8 mouse cellular contexts compared by ENCODE assay signal in genomic region chr2:39008350-39008851, GRCm38 (mm10). TPM values are rescaled to one million over a fixed set of nuclear protein-coding genes. Genes with fewer than 3 reads are reported as not detected.
A peak's percentile ranks its signal among the peaks of the same experiment; 100 is the strongest.
DNase-seq lines count a peak whose midpoint lies in the region; ATAC-seq and TF ChIP-seq lines count a peak whose summit lies in the region.

No protein-coding gene starts in this region.

- H3K27ac ChIP-seq in forebrain, embryonic 15.5 days (replicated peaks) = peak overlapping the region; percentile 93
- H3K27ac ChIP-seq in liver, embryonic 14.5 days = peak overlapping the region; percentile 69
- H3K27ac ChIP-seq in spleen, adult 2 months (ENCODE audit: insufficient read depth, low read length) = peak overlapping the region; percentile 92

- peak overlapping the region; percentile 71 for H3K9ac ChIP-seq in forebrain, embryonic 15.5 days (replicated peaks)
- peak overlapping the region; percentile 92 for H3K9ac ChIP-seq in liver, embryonic 14.5 days (replicated peaks)

- H3K27me3 ChIP-seq in forebrain, embryonic 15.5 days = no peaks in the 10 kb centered on the region
- H3K27me3 ChIP-seq in liver, embryonic 14.5 days (ENCODE audit: control insufficient read depth, insufficient read depth, low read length) = no peaks in the 10 kb centered on the region
- no peaks in the 10 kb centered on the region for H3K27me3 ChIP-seq in spleen, adult 2 months (ENCODE audit: control insufficient read depth, insufficient read depth, low read length)

- H3K9me3 ChIP-seq in forebrain, embryonic 15.5 days = no peaks in the 10 kb centered on the region
- H3K9me3 ChIP-seq in liver, embryonic 14.5 days (ENCODE audit: control insufficient read depth, low read length) = no peaks in the 10 kb centered on the region

- H3K36me3 ChIP-seq in forebrain, embryonic 15.5 days = peaks cover 10% of the 10 kb centered on the region
- peaks cover 15% of the 10 kb centered on the region for H3K36me3 ChIP-seq in liver, embryonic 14.5 days (replicated peaks; ENCODE audit: control insufficient read depth, insufficient read depth, low read depth)
- H3K36me3 ChIP-seq in spleen, adult 2 months (ENCODE audit: control insufficient read depth, insufficient read depth, low read length) = peaks cover 6% of the 10 kb centered on the region; the same call in 1 of the 2 replicates

- TF ChIP-seq CTCF in liver, embryonic 14.5 days (IDR thresholded peaks at IDR 0.05; ENCODE audit: low read depth) = 0 out of 2 replicates have a peak, but pooled peaks have one; percentile 6
- TF ChIP-seq CTCF in spleen, adult 2 months (IDR thresholded peaks at IDR 0.05; ENCODE audit: extremely low read depth, insufficient read depth, insufficient read length, insufficient replicate concordance) = no peak

- H3K4me2 ChIP-seq in forebrain, embryonic 15.5 days (replicated peaks) = peak overlapping the region; percentile 89
- H3K4me2 ChIP-seq in liver, embryonic 14.5 days (ENCODE audit: low read depth) = peak overlapping the region; percentile 98

- DNase-seq in cerebellum, adult 8-10 months = no peak
- DNase-seq in ovary, adult 18-20 months (ENCODE audit: low spot score) = peak; percentile 28
- no peak for DNase-seq in ovary, postnatal 36 days (ENCODE audit: low spot score)
- DNase-seq in liver, embryonic 14.5 days (ENCODE audit: low read depth in 3 of 3, low spot score in 3 of 3) = no peak
- DNase-seq in spleen, adult 2 months (ENCODE audit: low read depth in 1 of 2, low spot score in 2 of 2) = peak in 1 of 2 experiments; percentile 37
- DNase-seq in layer of hippocampus, adult 18-20 months (ENCODE audit: low spot score in 2 of 2) = no peak

- under 1% methylated on average over 25 of the region's 25 CpGs for WGBS in forebrain, embryonic 15.5 days
- under 1% methylated on average over 25 of the region's 25 CpGs for WGBS in liver, embryonic 14.5 days (ENCODE audit: insufficient replicate concordance)
- 1% methylated on average over 25 of the region's 25 CpGs for whole genome bisulfite sequencing in spleen, adult 2 months

- H3K4me3 ChIP-seq in forebrain, embryonic 15.5 days = peak overlapping the region; percentile 63
- peak overlapping the region; percentile 93 to 98 for H3K4me3 ChIP-seq in liver, embryonic 14.5 days (ENCODE audit: insufficient read depth in 1 of 2, low read depth in 2 of 2, low read length in 2 of 2)
- H3K4me3 ChIP-seq in spleen, adult 2 months (ENCODE audit: extremely low read depth, insufficient read depth, insufficient read length) = peak overlapping the region; percentile 91

- peaks cover 56% of the 10 kb centered on the region for H3K4me1 ChIP-seq in forebrain, embryonic 15.5 days
- peaks cover 24 to 41% of the 10 kb centered on the region in 2 experiments for H3K4me1 ChIP-seq in liver, embryonic 14.5 days (replicated peaks; ENCODE audit: control insufficient read depth in 2 of 2, insufficient read depth in 2 of 2, low read length in 1 of 2)
- peaks cover 29% of the 10 kb centered on the region for H3K4me1 ChIP-seq in spleen, adult 2 months (ENCODE audit: control insufficient read depth, insufficient read depth, insufficient read length)

- peak; percentile 28 for ATAC-seq in cerebellum, adult (ENCODE audit: insufficient number of reproducible peaks, low FRiP score, low TSS enrichment)
- ATAC-seq in forebrain, embryonic 15.5 days (replicated peaks) = peak; percentile 47
- peak; percentile 42 for ATAC-seq in liver, embryonic 14.5 days (ENCODE audit: insufficient read depth)

- TF ChIP-seq EP300 in liver, embryonic 14.5 days (IDR thresholded peaks at IDR 0.05; ENCODE audit: low read depth) = no peak

- TF ChIP-seq POLR2A in spleen, adult 2 months (IDR thresholded peaks at IDR 0.05; ENCODE audit: low read depth, low read length) = no peak

RNA-seq across cellular contexts. Expression of gene Rpl35, which starts 3.0 kb away (rescaled TPM):
- polyA plus RNA-seq in forebrain, embryonic 15.5 days (2015; fragmentation: Nextera tagmentation; extraction: Ambion mirVana) = 763 and 830 TPM in 2 replicates
- 286 and 465 TPM in 2 replicates for polyA plus RNA-seq in liver, embryonic 14.5 days (2012; rRNA removed)
- 699 and 714 TPM in 2 replicates for polyA plus RNA-seq in liver, embryonic 14.5 days (2014; fragmentation: Nextera tagmentation; extraction: Ambion mirVana)
- 149 and 220 TPM in 2 replicates for polyA plus RNA-seq in spleen, adult 2 months (2012; rRNA removed)
- 100 to 1,000 TPM; 283 to 295 TPM for total RNA-seq in layer of hippocampus, adult 18-20 months (2021)

RNA-seq across cellular contexts. Expression of gene Arpc5l, which starts 3.3 kb away (rescaled TPM):
- polyA plus RNA-seq in forebrain, embryonic 15.5 days (2015; fragmentation: Nextera tagmentation; extraction: Ambion mirVana) = 148 and 158 TPM in 2 replicates
- 14.9 and 29.8 TPM in 2 replicates for polyA plus RNA-seq in liver, embryonic 14.5 days (2012; rRNA removed)
- polyA plus RNA-seq in liver, embryonic 14.5 days (2014; fragmentation: Nextera tagmentation; extraction: Ambion mirVana) = 54.1 and 55.5 TPM in 2 replicates
- polyA plus RNA-seq in spleen, adult 2 months (2012; rRNA removed) = 51.0 and 82.0 TPM in 2 replicates
- total RNA-seq in layer of hippocampus, adult 18-20 months (2021) = 10 to 100 TPM; 91.3 to 96.4 TPM

RNA-seq across cellular contexts. Expression of gene Wdr38, which starts 11.1 kb away (rescaled TPM):
- 1.9 and 2.0 TPM in 2 replicates for polyA plus RNA-seq in forebrain, embryonic 15.5 days (2015; fragmentation: Nextera tagmentation; extraction: Ambion mirVana)
- 0.29 and 0.42 TPM in 2 replicates for polyA plus RNA-seq in liver, embryonic 14.5 days (2012; rRNA removed)
- polyA plus RNA-seq in liver, embryonic 14.5 days (2014; fragmentation: Nextera tagmentation; extraction: Ambion mirVana) = 0.29 and 0.58 TPM in 2 replicates
- polyA plus RNA-seq in spleen, adult 2 months (2012; rRNA removed) = 0.44 and 0.50 TPM in 2 replicates
- under 1 TPM; 0.71 to 0.79 TPM for total RNA-seq in layer of hippocampus, adult 18-20 months (2021)

RNA-seq across cellular contexts. Expression of gene Golga1, which starts 56.9 kb away (rescaled TPM):
- 37.5 and 38.8 TPM in 2 replicates for polyA plus RNA-seq in forebrain, embryonic 15.5 days (2015; fragmentation: Nextera tagmentation; extraction: Ambion mirVana)
- 5.9 and 9.0 TPM in 2 replicates for polyA plus RNA-seq in liver, embryonic 14.5 days (2012; rRNA removed)
- 9.1 and 9.5 TPM in 2 replicates for polyA plus RNA-seq in liver, embryonic 14.5 days (2014; fragmentation: Nextera tagmentation; extraction: Ambion mirVana)
- 6.4 and 7.7 TPM in 2 replicates for polyA plus RNA-seq in spleen, adult 2 months (2012; rRNA removed)
- 10 to 100 TPM; 31.4 to 34.5 TPM for total RNA-seq in layer of hippocampus, adult 18-20 months (2021)
